Mouse (Mus musculus): ENCODE measurements around the gene Arpc1a.
"Not testable (repeated sequence)": the region's sequence is repeated elsewhere in the genome, so short reads cannot be mapped to it uniquely, and the experiment has no call there.

Gene Arpc1a

GRCm38 (mm10) chr5:145083632-145084451 lies at the start of gene Arpc1a, which contains the start of gene Kpna7:
TSS of gene Arpc1a (plus strand) at chr5:145083830.
TSS of gene Kpna7 (minus strand) at chr5:145084030.
- DNase-seq (ENCODE audit: extremely low spot score): peak; percentile 92

GRCm38 (mm10) chr5:145041628-145042027 lies 42.0 kb upstream of the Arpc1a start:
- peak; percentile 26 for DNase-seq (ENCODE audit: extremely low spot score)

GRCm38 (mm10) chr5:145042690-145043089 lies 40.9 kb upstream of the Arpc1a start, which contains the start of gene 1700018F24Rik:
TSS of gene 1700018F24Rik (plus strand) at chr5:145042990.
- not testable (repeated sequence) for DNase-seq (ENCODE audit: extremely low spot score)

- not testable (repeated sequence) for DNase-seq (ENCODE audit: extremely low spot score)
These were observed 29.4 kb upstream of the Arpc1a start for GRCm38 (mm10) chr5:145054187-145054586.

- DNase-seq (ENCODE audit: extremely low spot score): no peak
These were observed 25.7 kb upstream of the Arpc1a start for GRCm38 (mm10) chr5:145057907-145058306.

- no peak for DNase-seq (ENCODE audit: extremely low spot score)
These were observed 24.9 kb upstream of the Arpc1a start for GRCm38 (mm10) chr5:145058722-145059121.

- no peak for DNase-seq (ENCODE audit: extremely low spot score)
These were observed 24.1 kb upstream of the Arpc1a start for GRCm38 (mm10) chr5:145059524-145059923.

- DNase-seq (ENCODE audit: extremely low spot score): no peak
These were observed 18.8 kb upstream of the Arpc1a start for GRCm38 (mm10) chr5:145064765-145065340.

GRCm38 (mm10) chr5:145068863-145069262 lies 14.8 kb upstream of the Arpc1a start:
- no peak for DNase-seq (ENCODE audit: extremely low spot score)

- peak; percentile 67 for DNase-seq (ENCODE audit: extremely low spot score)
These were observed 13.9 kb upstream of the Arpc1a start for GRCm38 (mm10) chr5:145069707-145070106.

- DNase-seq (ENCODE audit: extremely low spot score): peak; percentile 10
These were observed 12.3 kb upstream of the Arpc1a start for GRCm38 (mm10) chr5:145071342-145071741.

- no peak for DNase-seq (ENCODE audit: extremely low spot score)
These were observed 8.5 kb upstream of the Arpc1a start for GRCm38 (mm10) chr5:145075081-145075480.

GRCm38 (mm10) chr5:145081866-145082613 lies 1.6 kb upstream of the Arpc1a start:
- DNase-seq (ENCODE audit: extremely low spot score): no peak

GRCm38 (mm10) chr5:145083201-145083600 lies 429 bp upstream of the Arpc1a start:
- not testable (repeated sequence) for DNase-seq (ENCODE audit: extremely low spot score)

GRCm38 (mm10) chr5:145084822-145085221 lies 1.2 kb downstream of the Arpc1a start:
- DNase-seq (ENCODE audit: extremely low spot score): no peak

- no peak for DNase-seq (ENCODE audit: extremely low spot score)
These were observed 4.6 kb downstream of the Arpc1a start for GRCm38 (mm10) chr5:145088186-145088585.

- DNase-seq (ENCODE audit: extremely low spot score): no peak
These were observed 6.2 kb downstream of the Arpc1a start for GRCm38 (mm10) chr5:145089878-145090277.

- no peak for DNase-seq (ENCODE audit: extremely low spot score)
These were observed 12.6 kb downstream of the Arpc1a start for GRCm38 (mm10) chr5:145096195-145096594.

GRCm38 (mm10) chr5:145098340-145098821 lies 14.8 kb downstream of the Arpc1a start:
- DNase-seq (ENCODE audit: extremely low spot score): no peak

- DNase-seq (ENCODE audit: extremely low spot score): no peak
These were observed 17.3 kb downstream of the Arpc1a start for GRCm38 (mm10) chr5:145100960-145101359.

- DNase-seq (ENCODE audit: extremely low spot score): not testable (repeated sequence)
These were observed 17.8 kb downstream of the Arpc1a start for GRCm38 (mm10) chr5:145101451-145101850.

GRCm38 (mm10) chr5:145102706-145103105 lies 19.1 kb downstream of the Arpc1a start:
- no peak for DNase-seq (ENCODE audit: extremely low spot score)

All from embryo, embryonic 9.5 days (tissue).